Mouse (Mus musculus): Measurements from ENCODE around the gene Lrrc3.

Gene Lrrc3

GRCm38 (mm10) chr10:77895562-77895961, 6.8 kb downstream of the Lrrc3 start:
- Histone ChIP-seq H3K27me3 (ENCODE audit: control insufficient read depth, insufficient read depth, low read length, poor library complexity, severe bottlenecking) (no peaks in the 10 kb centered on the region), H3K36me3 (ENCODE audit: control insufficient read depth, insufficient read depth, low read length, poor library complexity, severe bottlenecking) (no peaks in the 10 kb centered on the region)
- no peak for DNase-seq (ENCODE audit: low read depth, low spot score)

GRCm38 (mm10) chr10:77890987-77891565, 11.3 kb downstream of the Lrrc3 start:
- DNase-seq (ENCODE audit: low read depth, low spot score): peak; percentile 35
- H3K27me3 ChIP-seq (ENCODE audit: control insufficient read depth, insufficient read depth, low read length, poor library complexity, severe bottlenecking): no peaks in the 10 kb centered on the region

GRCm38 (mm10) chr10:77886007-77886747, 16.2 kb downstream of the Lrrc3 start:
- H3K36me3 ChIP-seq (ENCODE audit: control insufficient read depth, insufficient read depth, low read length, poor library complexity, severe bottlenecking): no peaks in the 10 kb centered on the region
- DNase-seq (ENCODE audit: low read depth, low spot score): peak; percentile 6
- no peaks in the 10 kb centered on the region for H3K27me3 ChIP-seq (ENCODE audit: control insufficient read depth, insufficient read depth, low read length, poor library complexity, severe bottlenecking)

More at GRCm38 (mm10) chr10:77890987-77891565, 11.3 kb downstream of the Lrrc3 start:
- no peaks in the 10 kb centered on the region for H3K36me3 ChIP-seq (ENCODE audit: control insufficient read depth, insufficient read depth, low read length, poor library complexity, severe bottlenecking)

- Histone ChIP-seq H3K36me3 (ENCODE audit: control insufficient read depth, insufficient read depth, low read length, poor library complexity, severe bottlenecking) (no peaks in the 10 kb centered on the region), H3K27me3 (ENCODE audit: control insufficient read depth, insufficient read depth, low read length, poor library complexity, severe bottlenecking) (no peaks in the 10 kb centered on the region)
- peak; percentile 10 for DNase-seq (ENCODE audit: low read depth, low spot score)
Measured at GRCm38 (mm10) chr10:77882553-77882952, 19.8 kb downstream of the Lrrc3 start.

GRCm38 (mm10) chr10:77880305-77880704, 22.0 kb downstream of the Lrrc3 start:
- H3K27me3 ChIP-seq (ENCODE audit: control insufficient read depth, insufficient read depth, low read length, poor library complexity, severe bottlenecking): no peaks in the 10 kb centered on the region
- no peak for DNase-seq (ENCODE audit: low read depth, low spot score)
- H3K36me3 ChIP-seq (ENCODE audit: control insufficient read depth, insufficient read depth, low read length, poor library complexity, severe bottlenecking): no peaks in the 10 kb centered on the region

- DNase-seq (ENCODE audit: low read depth, low spot score): peak; percentile 12
- H3K36me3 ChIP-seq (ENCODE audit: control insufficient read depth, insufficient read depth, low read length, poor library complexity, severe bottlenecking): no peaks in the 10 kb centered on the region
- H3K27me3 ChIP-seq (ENCODE audit: control insufficient read depth, insufficient read depth, low read length, poor library complexity, severe bottlenecking): no peaks in the 10 kb centered on the region
Measured at GRCm38 (mm10) chr10:77878985-77879384, 23.4 kb downstream of the Lrrc3 start.

- H3K36me3 ChIP-seq (ENCODE audit: control insufficient read depth, insufficient read depth, low read length, poor library complexity, severe bottlenecking): no peaks in the 10 kb centered on the region
- DNase-seq (ENCODE audit: low read depth, low spot score): no peak
- H3K27me3 ChIP-seq (ENCODE audit: control insufficient read depth, insufficient read depth, low read length, poor library complexity, severe bottlenecking): no peaks in the 10 kb centered on the region
Measured at GRCm38 (mm10) chr10:77869651-77870050, 32.7 kb downstream of the Lrrc3 start.

GRCm38 (mm10) chr10:77867546-77867945, 34.8 kb downstream of the Lrrc3 start:
- Histone ChIP-seq H3K27me3 (ENCODE audit: control insufficient read depth, insufficient read depth, low read length, poor library complexity, severe bottlenecking) (no peaks in the 10 kb centered on the region), H3K36me3 (ENCODE audit: control insufficient read depth, insufficient read depth, low read length, poor library complexity, severe bottlenecking) (no peaks in the 10 kb centered on the region)
- no peak for DNase-seq (ENCODE audit: low read depth, low spot score)

- no peak for DNase-seq (ENCODE audit: low read depth, low spot score)
- Histone ChIP-seq H3K36me3 (ENCODE audit: control insufficient read depth, insufficient read depth, low read length, poor library complexity, severe bottlenecking) (no peaks in the 10 kb centered on the region), H3K27me3 (ENCODE audit: control insufficient read depth, insufficient read depth, low read length, poor library complexity, severe bottlenecking) (no peaks in the 10 kb centered on the region)
Measured at GRCm38 (mm10) chr10:77864762-77865143, 37.6 kb downstream of the Lrrc3 start.

- DNase-seq (ENCODE audit: low read depth, low spot score): peak; percentile 77
- H3K27me3 ChIP-seq (ENCODE audit: control insufficient read depth, insufficient read depth, low read length, poor library complexity, severe bottlenecking): no peaks in the 10 kb centered on the region
- no peaks in the 10 kb centered on the region for H3K36me3 ChIP-seq (ENCODE audit: control insufficient read depth, insufficient read depth, low read length, poor library complexity, severe bottlenecking)
Measured at GRCm38 (mm10) chr10:77864067-77864761, 38.1 kb downstream of the Lrrc3 start.

- H3K36me3 ChIP-seq (ENCODE audit: control insufficient read depth, insufficient read depth, low read length, poor library complexity, severe bottlenecking): no peaks in the 10 kb centered on the region
- no peak for DNase-seq (ENCODE audit: low read depth, low spot score)
- no peaks in the 10 kb centered on the region for H3K27me3 ChIP-seq (ENCODE audit: control insufficient read depth, insufficient read depth, low read length, poor library complexity, severe bottlenecking)
Measured at GRCm38 (mm10) chr10:77861675-77862074, 40.7 kb downstream of the Lrrc3 start, which contains the start of gene Gm3285. Gm3285 (plus strand) TSS chr10:77861975.

GRCm38 (mm10) chr10:77852559-77852958, 49.8 kb downstream of the Lrrc3 start, which contains the start of gene Gm10318:
Gm10318 (plus strand) TSS chr10:77852859.
- DNase-seq (ENCODE audit: low read depth, low spot score): no peak
- Histone ChIP-seq H3K27me3 (ENCODE audit: control insufficient read depth, insufficient read depth, low read length, poor library complexity, severe bottlenecking) (no peaks in the 10 kb centered on the region), H3K36me3 (ENCODE audit: control insufficient read depth, insufficient read depth, low read length, poor library complexity, severe bottlenecking) (no peaks in the 10 kb centered on the region)

All from splenic B cell, adult 2 months (primary cell).